Mouse (Mus musculus) hindbrain, embryonic 10.5 days (tissue): ENCODE measurements around the gene Mecom. TPM values are rescaled to one million over a fixed set of nuclear protein-coding genes. Genes with fewer than 3 reads are reported as not detected.
"Not testable (repeated sequence)": the region's sequence is repeated elsewhere in the genome, so short reads cannot be mapped to it uniquely, and the experiment has no call there.

Experiments
- DNase-seq: peaks from one replicate; pipeline ENCODE4 v3.0.0-alpha.2; 2017; ENCODE audit warnings: low spot score
- H3K27ac ChIP-seq: fragments of 300-500 bp; sonication (generic); 2 replicates; pipeline ENCODE4 v1.5.1; 2016; ENCODE audit warnings: mild to moderate bottlenecking, moderate library complexity
- H3K27me3 ChIP-seq: fragments of 300-500 bp; sonication (generic); 2 replicates; pipeline ENCODE4 v1.6.1; 2016; ENCODE audit warnings: mild to moderate bottlenecking; ENCODE audit not compliant: poor library complexity, insufficient read depth, severe bottlenecking
- H3K36me3 ChIP-seq: fragments of 300-500 bp; sonication (generic); 2 replicates; pipeline ENCODE4 v1.6.1; 2016; ENCODE audit warnings: mild to moderate bottlenecking, moderate library complexity
- H3K4me1 ChIP-seq: fragments of 300-500 bp; sonication (generic); replicated peaks from 2 replicates; pipeline ENCODE4 v1.6.1; 2016; ENCODE audit warnings: mild to moderate bottlenecking
- H3K4me3 ChIP-seq: fragments of 300-500 bp; sonication (generic); 2 replicates; pipeline ENCODE4 v1.5.1; 2016; ENCODE audit warnings: mild to moderate bottlenecking, moderate library complexity
- H3K9me3 ChIP-seq: fragments of 300-500 bp; sonication (generic); 2 replicates; pipeline ENCODE4 v1.6.1; 2016; ENCODE audit warnings: mild to moderate bottlenecking, moderate library complexity
- WGBS: fragments of 180-500 bp; shearing (Covaris S2); methylation state at CpG from one replicate; pipeline ENCODE4 v1.1.7; 2016; 5-methylcytosine and 5-hydroxymethylcytosine counted together
- polyA plus RNA-seq: library from polyadenylated mRNA; unstranded; fragments of >200 nt; fragmentation: Nextera tagmentation; extraction: Ambion mirVana; gene quantifications from 2 replicates; pipeline ENCODE4 v1.2.1, GENCODE M21; 2016

Mecom gene
- polyA plus RNA-seq = 25.8 and 26.7 TPM in 2 replicates

DNA sequence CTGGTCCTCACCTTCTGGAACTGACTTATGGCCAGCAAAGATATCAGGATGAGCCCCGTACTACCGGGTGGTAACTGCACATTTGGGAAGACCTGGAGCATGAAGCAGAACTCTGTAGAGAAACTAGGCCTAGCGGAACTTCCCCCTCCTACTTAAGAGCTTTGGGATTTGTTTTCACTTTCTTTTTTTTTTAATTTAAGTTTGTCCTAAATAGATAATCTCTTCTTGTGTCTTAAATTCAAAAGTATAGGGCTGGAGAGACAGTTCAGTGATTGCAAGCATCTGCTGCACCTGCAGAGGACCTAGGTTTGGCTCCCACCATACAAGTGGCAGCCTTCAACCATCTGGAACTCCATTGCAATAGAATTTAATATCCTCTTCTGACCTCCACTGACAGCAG, at the start of gene Mecom:
Gene Mecom, minus strand, starts transcription at position 101 of the 400 bp plus-strand sequence.
- H3K4me3 ChIP-seq = no peak within 1 kb of the TSS
- peaks cover 10% of the 10 kb centered on the region; the same call in 1 of the 2 replicates for H3K4me1 ChIP-seq
- H3K36me3 ChIP-seq = no peaks in the 10 kb centered on the region
- no peaks in the 10 kb centered on the region for H3K27me3 ChIP-seq
- H3K27ac ChIP-seq = no peak within 1 kb of the TSS
- WGBS = 95% methylated on average over 3 of the region's 3 CpGs
- no peaks in the 10 kb centered on the region for H3K9me3 ChIP-seq
- no peak for DNase-seq

DNA sequence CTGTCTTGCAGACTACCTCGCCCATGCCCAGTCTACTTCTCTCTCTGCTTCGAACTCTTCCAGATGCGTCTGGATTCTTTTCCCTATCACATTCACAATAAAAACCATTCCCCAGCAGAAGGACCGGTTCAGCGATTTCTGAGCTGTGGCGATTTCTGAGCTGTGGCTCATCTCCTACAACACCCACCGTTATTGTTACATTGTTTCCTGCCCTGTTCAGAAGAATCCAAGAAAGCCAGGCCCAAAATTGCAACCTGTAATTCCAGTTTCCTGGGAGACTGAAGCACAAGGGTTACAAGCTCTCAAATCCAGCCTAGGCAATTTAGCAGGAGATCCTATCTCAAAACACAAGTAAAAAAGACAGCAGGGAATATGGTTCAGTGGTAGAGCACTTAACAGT, 49.5 kb upstream of the Mecom start:
- Histone ChIP-seq H3K4me1 (peaks cover 16% of the 10 kb centered on the region), H3K27ac (no peak overlapping the region), H3K36me3 (no peaks in the 10 kb centered on the region), H3K4me3 (no peak overlapping the region), H3K27me3 (peaks cover 42% of the 10 kb centered on the region), H3K9me3 (no peaks in the 10 kb centered on the region)
- DNase-seq = no peak
- 80% methylated on average over 7 of the region's 7 CpGs for WGBS

DNA sequence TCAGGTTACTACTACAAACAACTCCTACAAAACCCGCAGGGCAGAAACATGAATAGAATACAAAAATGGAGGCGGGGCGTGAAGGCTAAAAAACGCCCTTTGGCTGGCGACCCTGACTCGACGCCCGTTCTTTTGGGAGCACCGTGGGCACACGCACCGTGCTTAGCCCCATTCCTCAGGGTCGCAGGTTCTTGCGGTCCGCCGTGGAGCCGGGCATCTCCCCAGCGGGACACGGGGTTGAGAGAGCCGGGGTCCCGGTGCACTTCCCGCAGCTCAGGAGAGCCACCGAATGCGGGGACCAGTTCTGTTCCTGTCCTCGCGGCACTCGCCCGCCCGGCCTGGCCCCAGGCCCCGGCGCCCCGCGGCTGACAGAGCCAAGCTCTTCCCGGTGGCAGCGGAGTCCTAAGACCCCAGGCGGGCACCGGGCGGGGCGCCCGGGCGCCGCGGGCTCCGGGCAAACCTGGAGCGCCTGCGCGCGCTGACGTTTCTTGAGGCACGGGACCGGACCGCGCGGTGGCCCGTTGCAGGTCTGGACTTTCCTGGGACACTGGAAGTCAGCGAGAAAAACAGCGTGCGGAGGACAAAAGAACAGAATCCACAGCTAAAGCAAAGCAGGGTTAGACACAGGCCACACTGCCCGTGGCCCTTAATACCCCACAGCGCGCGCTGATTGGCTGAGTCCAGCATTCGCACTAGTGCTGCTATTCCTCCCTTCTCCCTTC, 47.5 kb upstream of the Mecom start:
- Histone ChIP-seq H3K9me3 (no peaks in the 10 kb centered on the region), H3K36me3 (no peaks in the 10 kb centered on the region), H3K4me3 (peak overlapping the region; percentile 81), H3K27ac (peak overlapping the region; percentile 91), H3K4me1 (peaks cover 16% of the 10 kb centered on the region), H3K27me3 (peaks cover 42% of the 10 kb centered on the region)
- under 1% methylated on average over 62 of the region's 62 CpGs for WGBS
- DNase-seq = peak; percentile 65

DNA sequence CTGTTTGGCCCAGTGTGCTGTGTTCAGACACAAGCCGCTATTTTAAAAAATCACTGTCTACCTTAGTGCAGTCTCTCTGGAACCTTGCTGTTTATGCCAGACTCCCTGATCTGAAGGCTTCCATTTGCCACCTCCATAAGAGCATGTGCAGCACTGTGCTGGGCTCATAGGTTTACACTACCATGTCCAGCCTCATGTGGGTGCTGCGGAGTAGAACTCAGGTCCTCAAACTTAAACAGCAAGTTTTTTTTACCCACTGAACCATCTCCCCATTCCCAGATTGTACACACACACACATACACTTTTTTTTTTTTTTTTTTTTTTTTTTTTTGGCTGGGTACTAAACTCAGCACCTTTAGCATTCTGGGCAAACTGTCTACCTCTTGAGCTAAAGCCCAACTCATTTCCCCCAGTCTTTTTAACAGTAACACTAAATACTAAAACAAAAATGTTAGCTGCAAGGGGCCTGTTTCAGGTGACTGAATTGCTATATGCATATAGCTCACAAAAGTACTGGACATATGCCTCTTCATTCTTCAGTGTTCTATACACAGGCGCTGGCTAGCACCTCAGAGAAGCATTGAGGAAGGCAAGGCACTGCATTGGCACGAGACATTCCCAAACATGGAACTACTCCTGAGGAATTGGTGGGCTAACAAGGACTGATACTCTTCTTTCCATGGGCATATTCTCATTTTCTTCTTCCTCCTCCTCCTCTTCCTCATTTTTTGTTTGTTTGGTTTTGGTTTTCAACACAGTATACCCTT, 46.1 kb upstream of the Mecom start:
- Histone ChIP-seq H3K27me3 (peaks cover 34% of the 10 kb centered on the region), H3K4me3 (no peak overlapping the region), H3K4me1 (peaks cover 6% of the 10 kb centered on the region; the same call in 1 of the 2 replicates), H3K36me3 (no peaks in the 10 kb centered on the region), H3K27ac (no peak overlapping the region), H3K9me3 (no peaks in the 10 kb centered on the region)
- WGBS = 74% methylated on average over 4 of the region's 4 CpGs
- peak; percentile 17 for DNase-seq

DNA sequence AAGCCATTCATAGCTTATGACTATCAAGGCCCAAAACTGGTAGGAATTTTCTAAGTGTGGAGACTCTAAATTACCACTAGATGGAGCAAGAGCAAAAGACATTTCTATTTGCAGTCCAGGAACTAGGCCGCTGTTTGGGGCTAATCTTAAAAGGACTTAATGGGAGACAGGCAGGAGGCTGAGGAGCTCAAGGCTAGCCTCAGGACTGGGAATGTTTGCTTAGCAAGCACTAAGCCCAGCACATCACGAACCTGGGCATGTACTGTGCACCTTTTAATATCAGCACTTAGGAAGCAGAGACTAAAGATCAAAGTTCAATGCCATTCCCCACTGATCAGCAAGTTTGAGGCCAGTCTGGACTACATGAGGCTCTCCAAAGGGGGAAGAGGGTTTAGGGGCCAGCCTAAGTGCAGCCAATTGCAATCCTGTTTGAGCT, 44.6 kb upstream of the Mecom start:
- Histone ChIP-seq H3K27me3 (peaks cover 20% of the 10 kb centered on the region), H3K9me3 (no peaks in the 10 kb centered on the region), H3K4me3 (no peak overlapping the region), H3K36me3 (no peaks in the 10 kb centered on the region), H3K27ac (no peak overlapping the region), H3K4me1 (peaks cover 6% of the 10 kb centered on the region; the same call in 1 of the 2 replicates)
- 3% methylated on average over 2 of the region's 2 CpGs for WGBS
- peak; percentile 37 for DNase-seq

DNA sequence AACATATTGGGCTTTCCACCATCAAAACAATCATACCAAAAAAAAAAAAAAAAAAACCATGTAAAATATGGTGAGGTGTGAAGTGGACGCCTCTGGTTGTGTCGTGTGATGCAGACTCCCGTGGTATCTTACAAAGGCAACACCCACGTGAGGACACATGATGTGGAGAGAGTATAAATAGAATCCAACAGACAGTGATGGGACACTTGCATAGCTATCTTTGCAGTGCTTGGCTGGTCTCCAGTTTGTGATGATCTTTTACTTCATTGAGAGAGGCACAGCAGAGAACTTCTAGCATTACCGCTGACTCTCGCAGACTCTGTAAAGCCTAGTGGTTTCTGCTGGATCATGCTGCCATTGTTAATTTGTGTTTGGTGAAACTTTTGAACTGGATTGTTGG, 41.1 kb upstream of the Mecom start:
- Histone ChIP-seq H3K9me3 (no peaks in the 10 kb centered on the region), H3K27ac (no peak overlapping the region), H3K36me3 (no peaks in the 10 kb centered on the region), H3K4me1 (no peaks in the 10 kb centered on the region), H3K4me3 (no peak overlapping the region), H3K27me3 (peaks cover 5% of the 10 kb centered on the region; the same call in 1 of the 2 replicates)
- no peak for DNase-seq
- 86% methylated on average over 6 of the region's 6 CpGs for WGBS

DNA sequence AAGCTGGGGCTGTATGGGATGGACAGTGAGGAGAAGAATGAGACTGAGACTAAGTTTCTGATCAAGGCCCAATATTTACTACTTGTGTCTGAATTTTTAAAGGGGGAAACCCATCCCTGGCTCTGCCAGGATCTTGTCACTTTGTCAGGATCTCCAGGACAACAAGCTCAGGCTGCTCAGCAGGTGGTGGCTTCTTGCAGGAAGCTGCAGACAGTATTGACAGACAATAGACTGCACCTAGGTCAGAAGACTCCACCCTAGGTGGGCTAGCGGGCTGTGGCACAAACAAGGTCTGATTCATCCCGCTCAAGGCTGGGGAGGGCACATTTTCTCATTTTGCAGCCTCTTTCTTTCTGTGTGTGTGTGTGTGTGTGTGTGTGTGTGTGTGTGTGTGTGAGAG, 25.7 kb upstream of the Mecom start:
- no peak overlapping the region for H3K4me3 ChIP-seq
- no peaks in the 10 kb centered on the region for H3K36me3 ChIP-seq
- H3K9me3 ChIP-seq = no peaks in the 10 kb centered on the region
- DNase-seq = no peak
- no peaks in the 10 kb centered on the region for H3K4me1 ChIP-seq
- H3K27me3 ChIP-seq = no peaks in the 10 kb centered on the region
- WGBS = 6% methylated on average over 2 of the region's 2 CpGs
- no peak overlapping the region for H3K27ac ChIP-seq

DNA sequence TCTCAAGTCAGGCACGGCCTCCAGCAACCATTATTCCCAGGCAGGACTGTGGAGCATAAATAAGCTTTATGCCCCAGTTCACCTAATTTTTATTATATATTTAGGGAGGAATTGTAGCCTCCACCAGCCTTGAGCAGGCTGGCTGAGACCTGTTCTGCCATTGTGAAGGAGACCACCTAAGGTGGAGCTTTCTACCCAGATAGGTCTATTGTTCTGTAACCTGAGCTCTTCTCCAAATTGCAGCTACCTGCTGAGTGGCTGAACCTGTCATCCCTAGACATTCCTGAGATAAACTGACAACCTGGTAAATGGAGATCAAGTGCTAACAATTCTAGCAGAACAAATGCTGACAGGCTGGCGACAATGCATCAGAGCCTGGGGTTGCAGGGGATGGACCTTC, 18.5 kb upstream of the Mecom start:
- H3K4me3 ChIP-seq, H3K27ac ChIP-seq, H3K27me3 ChIP-seq, H3K9me3 ChIP-seq, DNase-seq, H3K36me3 ChIP-seq, H3K4me1 ChIP-seq: not testable (repeated sequence)
- 27% methylated on average over 1 of the region's 2 CpGs for WGBS

DNA sequence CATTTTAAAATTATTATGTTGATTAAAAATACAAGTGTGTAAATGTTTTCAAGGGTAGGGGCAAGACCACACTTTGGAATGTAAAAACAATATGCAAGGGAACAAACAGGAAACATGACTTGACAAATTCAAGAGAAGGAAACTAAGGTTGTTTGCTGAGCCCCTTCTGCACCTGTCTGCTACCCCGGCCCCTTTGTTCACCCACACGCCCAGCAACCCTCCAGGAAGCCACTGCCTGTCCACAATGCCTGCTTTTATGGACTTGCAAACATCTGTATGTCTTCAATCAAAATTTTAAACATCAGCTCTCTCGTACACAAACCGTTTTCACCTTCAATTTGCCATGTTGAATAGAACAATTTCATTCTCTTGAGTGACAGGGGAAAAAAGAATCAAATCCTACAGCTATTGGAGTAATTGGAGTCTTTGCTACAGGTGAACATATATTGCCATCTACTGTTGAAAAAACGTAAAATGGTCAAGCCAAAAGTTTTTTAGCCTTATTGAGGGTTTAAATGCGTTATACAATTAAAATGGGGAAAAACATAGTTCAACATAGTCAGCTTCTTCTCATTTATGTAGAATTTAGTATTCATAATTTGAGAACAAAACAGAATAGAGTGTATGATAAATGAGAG, 13.0 kb upstream of the Mecom start:
- DNase-seq = no peak

DNA sequence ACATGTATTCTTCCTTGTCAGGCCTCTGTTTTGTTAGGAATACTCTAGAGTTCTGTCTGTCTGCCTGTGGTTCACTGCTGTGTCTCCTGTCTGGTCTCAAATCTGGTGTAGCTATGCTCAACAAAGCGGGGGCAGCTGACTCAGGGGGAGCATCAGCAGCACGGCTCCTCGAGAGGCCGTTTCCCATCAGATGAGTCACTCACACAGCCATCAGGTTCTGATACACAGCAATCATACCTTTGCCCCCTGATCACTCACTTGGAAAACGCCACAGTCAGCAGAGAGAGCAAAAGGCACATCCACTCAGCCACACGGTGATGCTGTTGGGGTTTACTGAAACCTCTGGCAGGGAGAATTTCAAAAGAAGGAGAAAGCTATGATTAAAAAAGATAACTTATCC, 5.9 kb upstream of the Mecom start:
- H3K4me3 ChIP-seq = no peak overlapping the region
- WGBS = 64% methylated on average over 6 of the region's 6 CpGs
- no peak for DNase-seq

More for the DNA sequence above, 13.0 kb upstream of the Mecom start:
- Histone ChIP-seq H3K27ac (no peak overlapping the region), H3K4me1 (no peaks in the 10 kb centered on the region), H3K4me3 (no peak overlapping the region), H3K27me3 (no peaks in the 10 kb centered on the region; the same call in 1 of the 2 replicates), H3K9me3 (no peaks in the 10 kb centered on the region), H3K36me3 (no peaks in the 10 kb centered on the region)
- WGBS = 55% methylated on average over 6 of the region's 6 CpGs

DNA sequence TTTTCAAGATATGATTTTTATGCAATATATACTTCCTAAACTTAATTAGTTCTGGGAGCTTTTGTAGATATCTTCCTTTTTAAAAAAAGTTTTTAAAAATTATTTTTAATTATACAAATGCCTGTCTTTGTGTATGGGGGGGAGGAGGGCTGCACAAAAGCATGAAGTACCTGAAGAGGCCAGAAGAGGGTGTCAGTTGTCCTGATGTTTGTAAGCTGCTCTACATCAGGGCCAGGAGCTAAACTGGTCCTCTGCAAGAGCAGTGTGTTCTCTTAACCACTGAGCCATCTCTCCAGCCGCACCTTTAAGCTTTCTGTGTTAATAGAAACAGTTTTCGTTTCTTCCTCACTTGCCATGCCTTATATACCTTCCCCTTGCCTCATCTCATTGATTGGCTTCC, 2.4 kb upstream of the Mecom start:
- no peak overlapping the region for H3K4me3 ChIP-seq
- DNase-seq = no peak
- H3K27ac ChIP-seq = no peak overlapping the region
- H3K36me3 ChIP-seq = no peaks in the 10 kb centered on the region
- no peaks in the 10 kb centered on the region for H3K9me3 ChIP-seq
- peaks cover 10% of the 10 kb centered on the region; the same call in 1 of the 2 replicates for H3K4me1 ChIP-seq
- no peaks in the 10 kb centered on the region for H3K27me3 ChIP-seq
- WGBS = 52% methylated on average over 2 of the region's 2 CpGs

More for the DNA sequence above, 5.9 kb upstream of the Mecom start:
- Histone ChIP-seq H3K36me3 (no peaks in the 10 kb centered on the region), H3K4me1 (no peaks in the 10 kb centered on the region), H3K27me3 (no peaks in the 10 kb centered on the region), H3K27ac (no peak overlapping the region), H3K9me3 (no peaks in the 10 kb centered on the region)

DNA sequence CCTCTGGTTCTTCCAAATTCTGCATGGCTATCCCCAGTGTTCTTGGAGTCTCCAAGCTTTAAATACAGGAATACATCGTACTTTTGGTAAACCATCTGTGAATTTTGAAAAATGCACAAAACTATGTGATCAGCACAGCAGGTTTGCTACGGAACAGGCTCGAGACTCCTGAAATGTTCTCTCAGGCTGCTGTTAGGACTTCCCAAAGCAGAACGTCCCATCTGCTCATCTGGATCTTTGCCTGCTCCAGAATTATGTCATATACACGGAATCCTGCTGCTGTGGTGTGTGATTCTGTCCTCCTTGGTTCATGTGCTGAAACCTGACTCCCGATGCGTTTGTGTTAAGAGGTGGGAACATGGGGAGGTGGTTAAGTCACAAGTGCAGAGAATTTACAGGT, 1.1 kb upstream of the Mecom start:
- DNase-seq = no peak
- Histone ChIP-seq H3K9me3 (no peaks in the 10 kb centered on the region), H3K27ac (no peak overlapping the region), H3K36me3 (no peaks in the 10 kb centered on the region), H3K4me1 (peaks cover 10% of the 10 kb centered on the region; the same call in 1 of the 2 replicates), H3K4me3 (no peak overlapping the region), H3K27me3 (no peaks in the 10 kb centered on the region)
- 83% methylated on average over 7 of the region's 7 CpGs for WGBS
